Mouse (Mus musculus) mature B cell (primary cell): ENCODE measurements around the gene Vps4a.
"Not testable (repeated sequence)": the region's sequence is repeated elsewhere in the genome, so short reads cannot be mapped to it uniquely, and the experiment has no call there.

Experiments
- in situ Hi-C: fragments of 300-500 bp; cut with MboI; formaldehyde crosslinking; loops from 2 replicates; pipeline ENCODE4 v1.14.3; 2019

Gene Vps4a

DNA sequence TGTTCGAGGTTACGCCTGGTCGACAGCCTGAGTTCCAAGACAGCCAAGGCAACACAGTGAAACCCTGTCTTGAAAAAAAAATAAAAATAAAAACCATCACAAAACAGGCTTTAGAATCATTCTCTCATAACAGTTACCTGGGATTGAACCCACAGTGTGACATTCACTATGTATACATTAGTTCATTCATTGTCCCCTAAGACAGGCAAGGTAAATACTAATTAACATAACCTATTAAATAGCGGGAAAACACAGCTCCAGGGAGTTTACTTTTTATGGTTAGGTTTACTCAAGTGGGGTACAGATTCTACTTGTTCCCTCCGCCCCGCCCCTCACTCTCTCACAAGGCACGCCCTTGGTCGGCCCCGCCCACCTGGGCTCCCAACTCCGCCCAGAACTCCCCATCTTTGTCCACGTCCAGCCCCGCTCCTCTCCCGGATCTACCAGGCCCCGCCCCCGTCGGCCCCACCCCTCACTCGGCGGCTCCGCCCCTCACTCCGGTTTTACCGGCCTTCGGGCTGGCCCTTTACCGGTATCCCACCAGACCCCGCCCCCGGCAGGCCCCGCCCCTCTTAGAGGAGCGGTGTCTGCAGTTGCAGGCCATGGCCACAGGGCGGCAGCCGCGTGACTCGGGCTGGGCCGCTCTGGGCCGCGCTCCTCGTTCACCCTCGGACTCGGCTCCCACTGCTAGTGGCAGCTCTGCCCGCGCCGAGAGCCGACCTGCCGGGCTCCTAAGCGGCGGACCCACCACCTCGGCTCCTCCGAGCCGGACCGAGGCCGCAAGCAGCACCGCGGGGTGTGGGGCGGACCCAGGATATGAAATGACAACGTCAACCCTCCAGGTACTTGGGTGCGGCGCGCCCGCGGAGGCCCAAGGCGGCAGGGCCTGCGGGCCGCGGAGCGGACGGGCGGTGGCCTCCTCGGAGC lies at the start of gene Vps4a:
TSS of gene Vps4a (plus strand) at position 573 of the 927 bp plus-strand sequence.
- in situ Hi-C loops, result no loop called here

GRCm38 (mm10) chr8:106985404-106985821 lies 45.6 kb upstream of the Vps4a start:
- in situ Hi-C loops, result no loop called here

DNA sequence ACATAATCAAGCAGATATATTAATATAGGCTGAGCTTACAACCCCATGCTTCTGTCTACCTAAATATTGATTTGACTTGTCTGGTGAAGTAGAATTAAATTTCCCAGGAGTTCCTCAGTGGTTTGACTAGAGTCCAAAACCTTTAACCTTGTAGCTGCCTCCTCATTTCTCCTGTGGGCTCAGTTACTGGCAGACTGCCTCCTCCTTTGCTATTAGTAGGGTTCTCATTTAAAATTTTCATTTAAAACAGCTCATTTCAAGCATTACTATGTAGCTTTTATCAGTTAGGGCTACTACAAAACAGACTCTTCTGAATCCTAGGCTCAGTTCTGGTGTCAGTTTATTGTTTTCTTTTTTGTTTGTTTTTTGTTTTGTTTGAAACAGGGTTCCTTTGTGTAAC lies 45.1 kb upstream of the Vps4a start:
- in situ Hi-C loops, result no loop called here

DNA sequence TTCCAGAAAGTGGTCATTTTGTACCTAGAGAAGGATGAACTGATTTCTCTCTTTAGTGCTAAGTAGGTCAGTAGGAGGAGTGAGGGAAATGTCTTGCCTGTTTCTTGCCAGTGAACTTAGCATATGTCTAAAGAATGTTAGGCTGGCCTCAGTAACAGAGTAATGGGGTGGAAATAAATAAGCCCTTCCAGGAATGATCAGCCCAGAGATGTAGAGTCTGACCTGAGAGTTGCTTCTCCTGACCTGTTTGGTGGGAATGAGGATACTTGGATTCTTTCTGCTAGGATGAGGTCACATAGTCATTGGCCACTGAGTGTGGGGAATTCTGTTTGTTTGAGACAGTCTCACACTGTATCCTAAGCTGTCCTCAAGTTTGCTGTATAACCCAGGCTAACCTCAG lies 43.5 kb upstream of the Vps4a start:
- in situ Hi-C loops, result no loop called here

DNA sequence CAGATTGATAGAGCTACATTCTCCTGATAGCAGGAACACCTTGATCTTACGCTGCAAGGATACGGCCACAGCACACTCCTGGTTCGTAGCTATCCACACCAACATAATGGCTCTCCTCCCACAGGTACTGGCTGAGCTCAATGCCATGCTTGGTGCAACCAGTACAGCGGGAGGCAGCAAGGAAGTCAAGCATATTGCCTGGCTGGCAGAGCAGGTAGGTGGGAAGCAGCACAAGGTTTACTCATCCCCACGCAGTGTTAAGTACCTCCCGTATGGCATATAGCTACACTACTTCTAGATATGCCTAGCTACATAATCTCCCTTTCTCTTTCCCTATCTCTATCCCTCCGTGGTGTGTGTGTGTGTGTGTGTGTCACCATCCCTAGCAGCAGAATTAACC lies 39.6 kb upstream of the Vps4a start:
- in situ Hi-C loops, result no loop called here

- in situ Hi-C loops, result not testable (repeated sequence)
Measured at GRCm38 (mm10) chr8:106996339-106996738, 34.7 kb upstream of the Vps4a start.

DNA sequence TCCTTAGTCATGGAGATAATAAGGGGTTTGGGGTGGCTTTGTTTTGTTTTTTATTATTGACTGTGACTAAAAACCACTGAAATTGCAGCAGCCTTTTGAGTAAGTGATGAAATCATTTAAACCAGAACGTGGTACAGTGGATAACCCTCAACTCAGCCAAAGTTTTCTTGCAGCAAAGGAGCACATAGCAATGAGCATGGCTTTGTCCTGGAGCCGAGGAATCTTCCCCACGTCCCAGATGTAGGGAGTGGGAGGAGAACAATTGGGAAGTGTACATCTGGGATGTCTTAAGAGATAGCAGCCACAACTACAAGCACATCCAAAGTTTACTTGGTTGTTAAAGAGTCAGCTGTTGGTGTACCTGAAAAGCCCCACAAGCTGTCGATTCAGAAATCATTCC lies 33.6 kb upstream of the Vps4a start:
- in situ Hi-C loops, result no loop called here

DNA sequence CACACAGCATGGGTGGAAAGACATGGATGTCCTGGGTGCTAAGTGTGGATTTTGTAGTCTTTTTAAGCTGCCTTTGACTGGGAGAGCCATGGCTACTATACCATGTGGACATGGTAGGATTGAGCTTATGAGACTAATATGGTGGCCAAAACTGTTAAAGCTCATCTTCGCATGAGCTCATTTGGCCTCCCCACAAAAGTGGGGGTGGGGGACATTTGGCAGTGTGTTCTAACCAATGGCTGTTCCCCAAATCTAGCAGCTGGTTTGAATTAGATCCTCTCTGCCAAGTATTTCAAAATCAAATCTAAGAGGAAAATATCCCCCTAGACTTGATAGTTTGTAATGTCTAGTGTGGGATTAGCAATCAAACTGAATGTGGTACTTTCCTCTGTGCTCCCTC lies 32.0 kb upstream of the Vps4a start:
- in situ Hi-C loops, result no loop called here

GRCm38 (mm10) chr8:107002532-107002931 lies 28.5 kb upstream of the Vps4a start:
- in situ Hi-C loops, result no loop called here

DNA sequence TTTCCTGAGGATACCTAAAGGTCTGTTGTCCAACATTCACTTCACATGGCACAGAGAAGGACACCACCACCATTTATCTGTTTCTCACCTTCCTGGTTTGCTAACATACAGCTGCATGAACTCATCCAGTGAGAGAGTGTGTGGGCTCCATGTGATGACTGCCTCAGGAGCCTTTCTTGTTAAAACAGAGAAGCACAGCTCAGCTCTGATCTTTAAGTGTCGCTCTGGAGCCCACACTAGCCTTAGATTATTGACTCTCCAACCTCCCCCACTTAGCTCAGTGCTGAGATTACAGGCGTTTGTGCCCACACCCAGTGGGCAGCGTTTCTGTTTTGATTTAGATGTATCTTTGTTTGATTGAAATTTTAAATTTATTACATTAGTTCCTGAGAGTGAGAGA lies 23.2 kb upstream of the Vps4a start:
- in situ Hi-C loops, result no loop called here

DNA sequence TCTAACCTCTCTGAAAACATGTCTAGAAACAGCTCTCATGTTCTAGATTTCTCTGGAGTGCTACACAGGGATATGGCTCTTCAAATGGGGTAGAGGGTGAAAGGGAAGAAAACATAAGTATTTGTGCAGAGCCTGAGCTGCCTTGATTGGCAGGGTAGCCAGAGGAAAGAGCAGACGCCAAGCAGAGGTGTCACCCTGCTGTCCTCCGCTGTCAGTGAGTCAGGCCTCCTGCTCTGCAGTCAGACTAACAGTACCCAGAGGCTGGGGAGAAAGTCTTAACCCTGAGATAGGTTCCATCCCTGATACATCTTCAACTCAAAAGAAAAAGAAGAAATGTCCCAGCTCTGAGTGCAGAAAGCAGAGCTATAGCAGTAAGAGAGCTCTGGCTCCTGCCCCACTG lies 18.4 kb upstream of the Vps4a start:
- in situ Hi-C loops, result no loop called here

DNA sequence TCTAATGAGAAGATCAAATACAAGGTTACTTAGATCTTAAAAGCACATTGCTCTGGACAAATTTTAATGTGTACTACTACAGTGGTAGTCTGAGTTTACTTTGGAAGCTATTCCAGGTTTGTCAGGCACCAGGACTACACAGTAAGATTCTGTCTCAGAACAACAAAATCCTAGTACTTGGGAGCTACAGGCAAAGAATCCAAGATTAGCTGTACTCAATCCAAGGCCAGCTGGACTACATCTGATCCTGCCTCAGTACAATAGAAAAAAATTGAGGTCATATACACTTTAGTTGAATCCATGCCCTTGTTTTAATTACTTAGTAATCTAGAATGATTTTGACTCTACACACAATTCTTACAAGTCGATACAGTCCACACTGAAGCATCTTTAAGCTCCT lies 16.1 kb upstream of the Vps4a start:
- in situ Hi-C loops, result no loop called here

DNA sequence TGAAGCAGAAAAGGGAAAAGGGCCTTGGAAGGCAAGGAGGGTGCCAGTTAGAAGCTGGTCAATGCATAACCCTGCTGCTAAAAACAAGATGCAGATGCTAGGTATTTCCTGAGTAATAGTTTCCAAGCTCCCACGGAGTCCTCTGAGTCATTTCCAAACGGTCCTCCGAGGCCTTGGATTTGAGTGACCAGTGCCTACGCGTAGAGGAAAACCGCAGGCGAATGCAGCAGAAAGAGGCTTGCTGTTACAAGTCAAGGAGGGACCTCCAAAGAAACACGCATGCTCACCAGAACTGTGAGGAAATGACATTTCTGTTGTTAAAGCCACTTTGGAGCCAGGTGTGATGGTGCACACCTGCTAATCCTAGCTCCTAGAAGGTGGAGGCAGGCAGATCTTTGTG lies 7.5 kb upstream of the Vps4a start:
- in situ Hi-C loops, result no loop called here

GRCm38 (mm10) chr8:107029310-107029709 lies 1.7 kb upstream of the Vps4a start:
- in situ Hi-C loops, result no loop called here

DNA sequence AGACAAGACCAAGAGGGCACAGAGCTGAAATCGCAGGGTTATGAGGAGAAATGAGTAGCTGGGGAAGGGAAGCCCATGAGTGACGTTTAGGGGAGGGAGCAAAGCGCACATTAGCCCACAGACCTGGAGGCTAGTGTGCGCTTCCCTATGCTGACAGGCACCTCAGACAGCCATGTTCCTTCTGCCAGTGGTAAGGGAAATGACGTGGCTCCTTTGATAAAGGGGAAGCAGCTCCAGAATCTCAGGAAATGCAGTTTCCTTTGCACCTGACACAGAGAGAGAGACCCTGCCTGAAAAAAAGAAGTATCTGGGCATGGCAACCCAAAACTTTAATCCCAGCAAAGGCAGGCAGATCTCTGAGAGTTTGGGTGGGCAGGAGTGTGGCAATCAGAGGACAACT lies 964 bp upstream of the Vps4a start:
- in situ Hi-C loops, result no loop called here

DNA sequence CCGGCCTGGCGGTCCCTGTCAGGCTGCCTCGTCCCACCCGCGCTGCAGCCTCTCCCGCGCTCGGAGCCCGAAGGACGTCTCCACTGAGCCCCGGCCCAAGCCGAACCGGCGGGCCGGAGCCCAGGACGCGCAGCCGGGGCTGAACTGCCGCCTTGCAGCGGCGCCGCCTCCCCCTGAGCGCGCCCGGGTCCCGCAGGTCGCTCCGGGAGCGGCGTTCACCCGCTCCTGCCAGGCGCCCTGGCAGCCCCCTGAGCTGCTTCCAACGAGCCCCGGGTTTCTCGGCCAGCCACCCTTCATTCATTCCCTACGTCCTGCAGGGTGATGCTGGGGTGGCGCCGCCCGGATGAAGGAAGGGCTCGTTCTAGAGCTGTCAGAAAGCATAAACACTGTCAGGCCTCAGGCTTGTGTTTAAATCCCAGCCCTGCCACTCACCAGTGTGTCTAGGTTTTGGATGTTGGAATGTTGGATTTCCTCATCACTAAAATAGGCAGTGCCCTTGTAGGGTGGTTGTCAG lies 612 bp downstream of the Vps4a start:
- in situ Hi-C loops, result no loop called here

- in situ Hi-C loops, result not testable (repeated sequence)
Measured at GRCm38 (mm10) chr8:107033609-107034008, 2.6 kb downstream of the Vps4a start.

- in situ Hi-C loops, result no loop called here
Measured at GRCm38 (mm10) chr8:107035641-107036040, 4.6 kb downstream of the Vps4a start.

- in situ Hi-C loops, result no loop called here
Measured at GRCm38 (mm10) chr8:107036626-107037025, 5.6 kb downstream of the Vps4a start.

- in situ Hi-C loops, result no loop called here
Measured at GRCm38 (mm10) chr8:107040632-107041031, 9.6 kb downstream of the Vps4a start.

DNA sequence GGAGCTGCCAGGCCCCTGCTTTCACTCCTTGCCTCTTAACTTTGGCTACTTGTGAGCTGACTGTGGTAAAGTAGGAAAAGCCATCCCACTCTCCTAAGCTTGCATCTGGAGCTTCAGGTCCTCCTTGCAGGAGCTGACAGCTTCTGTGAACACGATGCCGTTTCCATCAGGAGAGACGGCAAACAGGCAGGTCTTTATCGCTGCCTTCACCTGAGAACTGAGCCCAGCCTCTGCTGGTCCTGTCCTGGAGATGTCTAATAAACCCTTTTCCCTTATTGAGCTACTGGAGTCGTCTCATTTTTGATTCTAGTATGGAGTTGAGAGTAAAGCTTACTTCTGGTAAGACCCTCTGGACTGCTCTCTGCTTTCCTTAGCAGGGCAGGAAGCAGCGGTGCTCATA lies 14.5 kb downstream of the Vps4a start:
- in situ Hi-C loops, result no loop called here

- in situ Hi-C loops, result no loop called here
Measured at GRCm38 (mm10) chr8:107046976-107047375, 16.0 kb downstream of the Vps4a start.

GRCm38 (mm10) chr8:107048061-107048941 lies 17.3 kb downstream of the Vps4a start, which contains the start of gene Pdf:
TSS of gene Pdf (minus strand) at chr8:107048614.
- in situ Hi-C loops, result no loop called here
